Mouse (Mus musculus) layer of hippocampus, adult 11-12 months (tissue): ENCODE measurements at regions not wholly inside any gene's neighbourhood (a gene's known extent, or its start where the extent isn't known, plus 50 kb on each side); places are given as distances from the start of the nearest gene placed in this dataset.
A peak's percentile ranks its signal among the peaks of the same experiment; 100 is the strongest.

Experiments used
- DNase-seq: peaks from one replicate; pipeline ENCODE4 v3.0.0; 2022; ENCODE audit warnings: low spot score

- no peak for DNase-seq
Measured at GRCm38 (mm10) chr12:58581811-58582572, 312.9 kb upstream of the Clec14a start.

GRCm38 (mm10) chr12:58569056-58569455, 300.0 kb upstream of the Clec14a start:
- no peak for DNase-seq

- DNase-seq, result no peak
Measured at GRCm38 (mm10) chr12:58560840-58561239, 291.8 kb upstream of the Clec14a start.

- DNase-seq, result no peak
Measured at GRCm38 (mm10) chr12:58559833-58560232, 290.7 kb upstream of the Clec14a start.

- no peak for DNase-seq
Measured at GRCm38 (mm10) chr12:58557261-58557660, 288.2 kb upstream of the Clec14a start.

GRCm38 (mm10) chr12:58556741-58557140, 287.7 kb upstream of the Clec14a start:
- no peak for DNase-seq

GRCm38 (mm10) chr12:58556060-58556459, 287.0 kb upstream of the Clec14a start:
- DNase-seq, result no peak

- DNase-seq, result no peak
Measured at GRCm38 (mm10) chr12:58550859-58551761, 282.0 kb upstream of the Clec14a start.

GRCm38 (mm10) chr12:58545832-58546538, 276.9 kb upstream of the Clec14a start:
- peak; percentile 22 for DNase-seq

- no peak for DNase-seq
Measured at GRCm38 (mm10) chr12:58544862-58545261, 275.8 kb upstream of the Clec14a start.

- DNase-seq, result no peak
Measured at GRCm38 (mm10) chr12:58538305-58538719, 269.2 kb upstream of the Clec14a start.

GRCm38 (mm10) chr12:58537833-58538232, 268.7 kb upstream of the Clec14a start:
- no peak for DNase-seq

GRCm38 (mm10) chr12:58536381-58536992, 267.4 kb upstream of the Clec14a start:
- DNase-seq, result no peak

- no peak for DNase-seq
Measured at GRCm38 (mm10) chr12:58530306-58530705, 261.2 kb upstream of the Clec14a start.

GRCm38 (mm10) chr12:58516800-58517199, 247.7 kb upstream of the Clec14a start:
- no peak for DNase-seq

GRCm38 (mm10) chr12:58513951-58514350, 244.9 kb upstream of the Clec14a start:
- DNase-seq, result peak; percentile 61

- no peak for DNase-seq
Measured at GRCm38 (mm10) chr12:58512645-58513044, 243.6 kb upstream of the Clec14a start.

GRCm38 (mm10) chr12:58504283-58504682, 235.2 kb upstream of the Clec14a start:
- no peak for DNase-seq

- DNase-seq, result no peak
Measured at GRCm38 (mm10) chr12:58474181-58474580, 205.1 kb upstream of the Clec14a start.

- DNase-seq, result no peak
Measured at GRCm38 (mm10) chr12:58473511-58473910, 204.4 kb upstream of the Clec14a start.

GRCm38 (mm10) chr12:58460465-58460864, 191.4 kb upstream of the Clec14a start:
- no peak for DNase-seq

- DNase-seq, result no peak
Measured at GRCm38 (mm10) chr12:58454828-58455227, 185.7 kb upstream of the Clec14a start.
